Mouse (Mus musculus) G1E (cell line): Measurements from ENCODE around the gene 1110057P08Rik. TPM values are rescaled to one million over a fixed set of nuclear protein-coding genes. Genes with fewer than 3 reads are reported as not detected.

Experiments used
- ATAC-seq: 2 replicates; pipeline ENCODE4 v1.8.0; 2016; ENCODE audit warnings: mild to moderate bottlenecking; ENCODE audit not compliant: insufficient number of reproducible peaks, poor library complexity, low FRiP score, severe bottlenecking; ENCODE audit errors: extremely low read depth
- DNase-seq: peaks from one replicate; pipeline ENCODE4 v3.0.0; 2012; ENCODE audit warnings: low spot score
- H3K27me3 ChIP-seq: 2 replicates; pipeline ENCODE4 v1.6.1; 2012; ENCODE audit warnings: mild to moderate bottlenecking, low read length, inconsistent platforms; ENCODE audit not compliant: insufficient read depth
- H3K36me3 ChIP-seq: replicated peaks from 2 replicates; pipeline ENCODE3; 2012; ENCODE audit warnings: mild to moderate bottlenecking, inconsistent platforms
- H3K4me1 ChIP-seq: 2 replicates; pipeline ENCODE4 v1.6.1; 2012; ENCODE audit warnings: low read depth, low read length, inconsistent platforms, mixed read lengths; ENCODE audit not compliant: insufficient read depth
- H3K4me3 ChIP-seq: 2 replicates; pipeline ENCODE4 v1.5.1; 2012; ENCODE audit warnings: low read depth, mild to moderate bottlenecking, inconsistent platforms, low read length, moderate library complexity, mixed read lengths
- H3K9me3 ChIP-seq: replicated peaks from 2 replicates; pipeline ENCODE4 v1.6.1; 2012; ENCODE audit warnings: inconsistent platforms
- GATA1 ChIP-seq: IDR thresholded peaks from 2 replicates; pipeline ENCODE4 v1.6.1; 2012; ENCODE audit warnings: borderline replicate concordance, low read length, inconsistent platforms, mixed read lengths
- GATA2 ChIP-seq: IDR thresholded peaks from 2 replicates; pipeline ENCODE4 v1.6.1; 2012; ENCODE audit warnings: low read depth, low read length, inconsistent platforms, borderline replicate concordance
- polyA plus RNA-seq: library from polyadenylated mRNA; stranded (reverse); fragments of >175 nt; gene quantifications from 2 replicates; pipeline ENCODE4 v1.2.3, GENCODE M21; 2012
- total RNA-seq, 2 experiments: library from RNA; stranded (forward) in 1 of 2; stranded (reverse) in 1 of 2; fragments of 200-1000 nt in 1 of 2; fragments of >200 nt in 1 of 2; fragmentation: Nextera tagmentation in 1 of 2; gene quantifications; 2 replicates each; pipeline ENCODE4 v1.2.3; 2014 to 2017

The 1110057P08Rik gene
- total and polyA plus RNA-seq, 3 experiments, result not detected

GRCm38 (mm10) chr16:89205561-89205960 is 31.0 kb downstream of the 1110057P08Rik start, which contains the start of gene Krtap20-2:
Gene Krtap20-2 (plus strand): TSS chr16:89205861.
- Histone ChIP-seq H3K4me3 (no peak within 1 kb of the TSS), H3K4me1 (no peaks in the 10 kb centered on the region), H3K27me3 (no peaks in the 10 kb centered on the region), H3K9me3 (no peaks in the 10 kb centered on the region), H3K36me3 (no peaks in the 10 kb centered on the region)
- DNase-seq, result no peak
- ATAC-seq, result no peak
- TF ChIP-seq GATA2, result no peak
- no peak for TF ChIP-seq GATA1

Other genes starting within 250 kb of the 1110057P08Rik start
- gene Krtap19-9b, start 242.5 kb upstream of the 1110057P08Rik start, total RNA-seq (2014; fragmentation: Nextera tagmentation), result not detected in 2 replicates
- not detected in 2 replicates for gene Krtap19-9b, start 242.5 kb upstream of the 1110057P08Rik start, total RNA-seq (2017)
- gene Krtap19-9b, start 242.5 kb upstream of the 1110057P08Rik start, polyA plus RNA-seq, result not detected in 2 replicates
- gene Krtap16-3, start 211.9 kb upstream of the 1110057P08Rik start, total RNA-seq (2014; fragmentation: Nextera tagmentation), result not detected in 2 replicates
- gene Krtap16-3, start 211.9 kb upstream of the 1110057P08Rik start, total RNA-seq (2017), result 0.23 TPM in 1 of 2 replicates, not detected in the other
- gene Krtap16-3, start 211.9 kb upstream of the 1110057P08Rik start, polyA plus RNA-seq, result not detected in 2 replicates
- not detected in 2 replicates for gene Krtap22-2, start 164.0 kb upstream of the 1110057P08Rik start, total RNA-seq (2014; fragmentation: Nextera tagmentation)
- gene Krtap22-2, start 164.0 kb upstream of the 1110057P08Rik start, total RNA-seq (2017), result 1.0 TPM in 1 of 2 replicates, not detected in the other
- gene Krtap22-2, start 164.0 kb upstream of the 1110057P08Rik start, polyA plus RNA-seq, result not detected in 2 replicates
- gene Gm10229, start 159.5 kb upstream of the 1110057P08Rik start, total RNA-seq (2014; fragmentation: Nextera tagmentation), result not detected in 2 replicates
- gene Gm10229, start 159.5 kb upstream of the 1110057P08Rik start, total RNA-seq (2017), result not detected in 2 replicates
- gene Gm10229, start 159.5 kb upstream of the 1110057P08Rik start, polyA plus RNA-seq, result not detected in 2 replicates
- gene Krtap6-1, start 143.0 kb upstream of the 1110057P08Rik start, total RNA-seq (2014; fragmentation: Nextera tagmentation), result not detected in 2 replicates
- not detected in 2 replicates for gene Krtap6-1, start 143.0 kb upstream of the 1110057P08Rik start, total RNA-seq (2017)
- not detected in 2 replicates for gene Krtap6-1, start 143.0 kb upstream of the 1110057P08Rik start, polyA plus RNA-seq
- gene Gm10228, start 133.3 kb upstream of the 1110057P08Rik start, total RNA-seq (2014; fragmentation: Nextera tagmentation), result not detected in 2 replicates
- not detected in 2 replicates for gene Gm10228, start 133.3 kb upstream of the 1110057P08Rik start, total RNA-seq (2017)
- gene Gm10228, start 133.3 kb upstream of the 1110057P08Rik start, polyA plus RNA-seq, result not detected in 2 replicates
- not detected in 2 replicates for gene Krtap6-5, start 126.9 kb upstream of the 1110057P08Rik start, total RNA-seq (2014; fragmentation: Nextera tagmentation)
- not detected in 2 replicates for gene Krtap6-5, start 126.9 kb upstream of the 1110057P08Rik start, total RNA-seq (2017)
- gene Krtap6-5, start 126.9 kb upstream of the 1110057P08Rik start, polyA plus RNA-seq, result not detected in 2 replicates
- not detected in 2 replicates for gene 1110025L11Rik, start 110.7 kb upstream of the 1110057P08Rik start, total RNA-seq (2014; fragmentation: Nextera tagmentation)
- gene 1110025L11Rik, start 110.7 kb upstream of the 1110057P08Rik start, total RNA-seq (2017), result not detected in 2 replicates
- gene 1110025L11Rik, start 110.7 kb upstream of the 1110057P08Rik start, polyA plus RNA-seq, result not detected in 2 replicates
- not detected in 2 replicates for gene Krtap6-3, start 90.7 kb upstream of the 1110057P08Rik start, total RNA-seq (2014; fragmentation: Nextera tagmentation)
- 0.44 TPM in 1 of 2 replicates, not detected in the other for gene Krtap6-3, start 90.7 kb upstream of the 1110057P08Rik start, total RNA-seq (2017)
- gene Krtap6-3, start 90.7 kb upstream of the 1110057P08Rik start, polyA plus RNA-seq, result not detected in 2 replicates
- gene Gm6358, start 33.9 kb upstream of the 1110057P08Rik start, total RNA-seq (2014; fragmentation: Nextera tagmentation), result not detected in 2 replicates
- not detected in 2 replicates for gene Gm6358, start 33.9 kb upstream of the 1110057P08Rik start, total RNA-seq (2017)
- not detected in 2 replicates for gene Gm6358, start 33.9 kb upstream of the 1110057P08Rik start, polyA plus RNA-seq
- gene Gm10061, start 23.6 kb upstream of the 1110057P08Rik start, total RNA-seq (2014; fragmentation: Nextera tagmentation), result not detected in 2 replicates
- gene Gm10061, start 23.6 kb upstream of the 1110057P08Rik start, total RNA-seq (2017), result 0.49 TPM in 1 of 2 replicates, not detected in the other
- gene Gm10061, start 23.6 kb upstream of the 1110057P08Rik start, polyA plus RNA-seq, result not detected in 2 replicates
- gene Gm9789, start 16.8 kb upstream of the 1110057P08Rik start, total RNA-seq (2014; fragmentation: Nextera tagmentation), result not detected in 2 replicates
- not detected in 2 replicates for gene Gm9789, start 16.8 kb upstream of the 1110057P08Rik start, total RNA-seq (2017)
- not detected in 2 replicates for gene Gm9789, start 16.8 kb upstream of the 1110057P08Rik start, polyA plus RNA-seq
- gene Gm7735, start 5.2 kb upstream of the 1110057P08Rik start, total RNA-seq (2014; fragmentation: Nextera tagmentation), result not detected in 2 replicates
- gene Gm7735, start 5.2 kb upstream of the 1110057P08Rik start, total RNA-seq (2017), result not detected in 2 replicates
- not detected in 2 replicates for gene Gm7735, start 5.2 kb upstream of the 1110057P08Rik start, polyA plus RNA-seq
- gene Krtap20-2, start 31.1 kb downstream of the 1110057P08Rik start, total RNA-seq (2014; fragmentation: Nextera tagmentation), result not detected in 2 replicates
- gene Krtap20-2, start 31.1 kb downstream of the 1110057P08Rik start, total RNA-seq (2017), result not detected in 2 replicates
- not detected in 2 replicates for gene Krtap20-2, start 31.1 kb downstream of the 1110057P08Rik start, polyA plus RNA-seq
- not detected in 2 replicates for gene Krtap21-1, start 229.1 kb downstream of the 1110057P08Rik start, total RNA-seq (2014; fragmentation: Nextera tagmentation)
- gene Krtap21-1, start 229.1 kb downstream of the 1110057P08Rik start, total RNA-seq (2017), result not detected in 2 replicates
- not detected in 2 replicates for gene Krtap21-1, start 229.1 kb downstream of the 1110057P08Rik start, polyA plus RNA-seq
- not detected in 2 replicates for gene Krtap6-2, start 245.4 kb downstream of the 1110057P08Rik start, total RNA-seq (2014; fragmentation: Nextera tagmentation)
- gene Krtap6-2, start 245.4 kb downstream of the 1110057P08Rik start, total RNA-seq (2017), result 0.17 and 0.22 TPM in 2 replicates
- gene Krtap6-2, start 245.4 kb downstream of the 1110057P08Rik start, polyA plus RNA-seq, result not detected in 2 replicates